Mouse (Mus musculus): ENCODE data around the gene Gm29609. TPM values are rescaled to one million over a fixed set of nuclear protein-coding genes. Genes with fewer than 3 reads are reported as not detected.

The Gm29609 gene
- 0.14 and 2.1 TPM in 2 replicates for polyA plus RNA-seq (2012; rRNA removed)

GRCm38 (mm10) chr5:31179766-31180630, at the start of gene Gm29609, which contains the start of gene Gtf3c2:
Gene Gm29609 (minus strand): TSS chr5:31179911.
Gene Gtf3c2 (minus strand): TSS chr5:31180144.

GRCm38 (mm10) chr5:31220448-31221303, 41.0 kb upstream of the Gm29609 start, which contains the start of gene Ppm1g:
Gene Ppm1g (minus strand): TSS chr5:31220687.

GRCm38 (mm10) chr5:31201742-31202590, 22.3 kb upstream of the Gm29609 start, which contains the start of gene Zfp513:
Gene Zfp513 (minus strand): TSS chr5:31202303.

GRCm38 (mm10) chr5:31192939-31193630, 13.4 kb upstream of the Gm29609 start, which contains the start of the genes Snx17 and Eif2b4:
Gene Snx17 (plus strand): TSS chr5:31193227.
Gene Eif2b4 (minus strand): TSS chr5:31193430.

GRCm38 (mm10) chr5:31154152-31154553, 25.6 kb downstream of the Gm29609 start, which contains the start of gene Mpv17:
Gene Mpv17 (minus strand): TSS chr5:31154251.

GRCm38 (mm10) chr5:31138241-31138967, 41.3 kb downstream of the Gm29609 start, which contains the start of gene Ucn:
Gene Ucn (minus strand): TSS chr5:31138829.

GRCm38 (mm10) chr5:31116354-31116753, 63.4 kb downstream of the Gm29609 start, which contains the start of gene Trim54:
Gene Trim54 (plus strand): TSS chr5:31116712.

GRCm38 (mm10) chr5:31108000-31108490, 71.7 kb downstream of the Gm29609 start, which contains the start of gene Slc30a3:
Gene Slc30a3 (minus strand): TSS chr5:31108237.

GRCm38 (mm10) chr5:31105814-31106335, 73.8 kb downstream of the Gm29609 start, which contains the start of gene Dnajc5g:
Gene Dnajc5g (plus strand): TSS chr5:31106285.

Other genes with a start within 250 kb of the Gm29609 start
- gene Cgref1, start 234.3 kb downstream of the Gm29609 start, polyA plus RNA-seq (2012; rRNA removed) = 56.1 and 81.0 TPM in 2 replicates
- gene Preb, start 219.6 kb downstream of the Gm29609 start, polyA plus RNA-seq (2012; rRNA removed) = 252 and 282 TPM in 2 replicates
- gene Tcf23, start 211.2 kb downstream of the Gm29609 start, polyA plus RNA-seq (2012; rRNA removed) = 10.1 and 12.4 TPM in 2 replicates
- 27.4 and 33.9 TPM in 2 replicates for gene Atraid, start 131.6 kb downstream of the Gm29609 start, polyA plus RNA-seq (2012; rRNA removed)
- 10.2 and 11.2 TPM in 2 replicates for gene Slc5a6, start 131.0 kb downstream of the Gm29609 start, polyA plus RNA-seq (2012; rRNA removed)
- 11.9 and 14.2 TPM in 2 replicates for gene Cad, start 125.1 kb downstream of the Gm29609 start, polyA plus RNA-seq (2012; rRNA removed)
- not detected in 2 replicates for gene Dnajc5g, start 73.6 kb downstream of the Gm29609 start, polyA plus RNA-seq (2012; rRNA removed)
- 0.15 and 0.29 TPM in 2 replicates for gene Slc30a3, start 71.7 kb downstream of the Gm29609 start, polyA plus RNA-seq (2012; rRNA removed)
- 2.8 and 4.1 TPM in 2 replicates for gene Trim54, start 63.2 kb downstream of the Gm29609 start, polyA plus RNA-seq (2012; rRNA removed)
- gene Ucn, start 41.1 kb downstream of the Gm29609 start, polyA plus RNA-seq (2012; rRNA removed) = not detected in 2 replicates
- 23.9 and 27.3 TPM in 2 replicates for gene Mpv17, start 25.7 kb downstream of the Gm29609 start, polyA plus RNA-seq (2012; rRNA removed)
- gene Gtf3c2, start 233 bp upstream of the Gm29609 start, polyA plus RNA-seq (2012; rRNA removed) = 13.3 and 14.6 TPM in 2 replicates
- gene Snx17, start 13.3 kb upstream of the Gm29609 start, polyA plus RNA-seq (2012; rRNA removed) = 36.2 and 37.1 TPM in 2 replicates
- 20.2 and 24.5 TPM in 2 replicates for gene Eif2b4, start 13.5 kb upstream of the Gm29609 start, polyA plus RNA-seq (2012; rRNA removed)
- gene Zfp513, start 22.4 kb upstream of the Gm29609 start, polyA plus RNA-seq (2012; rRNA removed) = 25.0 and 34.4 TPM in 2 replicates
- gene Ppm1g, start 40.8 kb upstream of the Gm29609 start, polyA plus RNA-seq (2012; rRNA removed) = 42.5 and 93.0 TPM in 2 replicates
- gene Nrbp1, start 61.0 kb upstream of the Gm29609 start, polyA plus RNA-seq (2012; rRNA removed) = 121 and 134 TPM in 2 replicates
- 0.13 TPM in 1 of 2 replicates, not detected in the other for gene Gm9970, start 61.3 kb upstream of the Gm29609 start, polyA plus RNA-seq (2012; rRNA removed)
- 113 and 161 TPM in 2 replicates for gene Krtcap3, start 71.8 kb upstream of the Gm29609 start, polyA plus RNA-seq (2012; rRNA removed)
- 11.9 and 14.9 TPM in 2 replicates for gene Ift172, start 111.2 kb upstream of the Gm29609 start, polyA plus RNA-seq (2012; rRNA removed)
- 6.3 and 7.4 TPM in 2 replicates for gene Fndc4, start 116.2 kb upstream of the Gm29609 start, polyA plus RNA-seq (2012; rRNA removed)
- not detected in 2 replicates for gene Gckr, start 117.5 kb upstream of the Gm29609 start, polyA plus RNA-seq (2012; rRNA removed)